Mouse (Mus musculus): ENCODE data around the gene Hhat. TPM values are rescaled to one million over a fixed set of nuclear protein-coding genes. Genes with fewer than 3 reads are reported as not detected.

Gene Hhat
- total and polyA plus RNA-seq, 3 experiments = 0.39 to 1.0 TPM; not detected in 1

GRCm38 (mm10) chr1:192764547-192764946 lies 6.5 kb downstream of the Hhat start:
- DNase-seq (ENCODE audit: low read depth, low spot score) = no peak
- H3K4me1 ChIP-seq (ENCODE audit: control insufficient read depth in 1 of 2, insufficient read depth in 2 of 2, low read length in 2 of 2) = no peaks in the 10 kb centered on the region
- no peak overlapping the region for H3K9ac ChIP-seq (ENCODE audit: control insufficient read depth, low read depth, low read length, poor library complexity, severe bottlenecking)
- H3K9me3 ChIP-seq (replicated peaks; ENCODE audit: insufficient read depth, low read length) = no peaks in the 10 kb centered on the region
- no peaks in the 10 kb centered on the region for H3K79me2 ChIP-seq (ENCODE audit: control insufficient read depth, insufficient read depth, low read length, poor library complexity)
- no peaks in the 10 kb centered on the region for H3K27me3 ChIP-seq (ENCODE audit: control insufficient read depth in 1 of 2, insufficient read depth in 2 of 2, low read length in 2 of 2)
- no peak overlapping the region for H3K27ac ChIP-seq (ENCODE audit: control insufficient read depth, low read depth, low read length)
- no peak overlapping the region for H3K4me3 ChIP-seq (ENCODE audit: control insufficient read depth in 1 of 2, insufficient read depth in 1 of 2, low read depth in 2 of 2, low read length in 2 of 2)
- no peak for TF ChIP-seq POLR2A (IDR thresholded peaks at IDR 0.05; ENCODE audit: control insufficient read depth in 1 of 2, insufficient read depth in 1 of 2, low read depth in 1 of 2, low read length in 2 of 2, poor library complexity in 1 of 2)
- no peak for TF ChIP-seq CTCF (IDR thresholded peaks at IDR 0.05 in 2 of 3, conservative IDR thresholded peaks at IDR 0.05 in 1 of 3; ENCODE audit: control insufficient read depth in 1 of 3, insufficient read depth in 1 of 3, low read depth in 2 of 3, low read length in 3 of 3, poor library complexity in 1 of 3, severe bottlenecking in 1 of 3)
- TF ChIP-seq MAX (IDR thresholded peaks at IDR 0.05; ENCODE audit: low read length) = no peak
- no peak for TF ChIP-seq ETS1 (IDR thresholded peaks at IDR 0.05; ENCODE audit: low read depth, low read length)
- TF ChIP-seq NELFE (IDR thresholded peaks at IDR 0.05; ENCODE audit: low read depth, low read length) = no peak
- TF ChIP-seq RCOR1 (IDR thresholded peaks at IDR 0.05; ENCODE audit: low read depth, low read length) = no peak
- no peak for TF ChIP-seq EP300 (IDR thresholded peaks at IDR 0.05; ENCODE audit: low read depth in 1 of 2, low read length in 2 of 2)
- no peak for TF ChIP-seq UBTF (IDR thresholded peaks at IDR 0.05; ENCODE audit: borderline replicate concordance, insufficient read depth, low read depth, low read length)
- no peak for TF ChIP-seq TBP (IDR thresholded peaks at IDR 0.05; ENCODE audit: low read depth, low read length)
- no peak for TF ChIP-seq GABPA (IDR thresholded peaks at IDR 0.05; ENCODE audit: low read depth, low read length)
- no peak for TF ChIP-seq SIN3A (IDR thresholded peaks at IDR 0.05; ENCODE audit: low read length)
- no peak for TF ChIP-seq MXI1 (IDR thresholded peaks at IDR 0.05; ENCODE audit: low read depth, low read length)
- no peak for TF ChIP-seq ZKSCAN1 (IDR thresholded peaks at IDR 0.05; ENCODE audit: low read depth, low read length)
- no peak for TF ChIP-seq CHD2 (IDR thresholded peaks at IDR 0.05; ENCODE audit: low read length)
- no peak for TF ChIP-seq ZNF384 (IDR thresholded peaks at IDR 0.05; ENCODE audit: low read depth, low read length)
- TF ChIP-seq MYC (IDR thresholded peaks at IDR 0.05; ENCODE audit: low read depth, low read length) = no peak
- no peak for TF ChIP-seq CHD1 (IDR thresholded peaks at IDR 0.05; ENCODE audit: low read depth, low read length)
- no peaks in the 10 kb centered on the region for H3K36me3 ChIP-seq (ENCODE audit: control insufficient read depth in 1 of 2, insufficient read depth in 2 of 2, low read length in 2 of 2)

GRCm38 (mm10) chr1:192762946-192763933 lies 7.8 kb downstream of the Hhat start:
- Histone ChIP-seq H3K4me1 (ENCODE audit: control insufficient read depth in 1 of 2, insufficient read depth in 2 of 2, low read length in 2 of 2) (no peaks in the 10 kb centered on the region), H3K4me3 (ENCODE audit: control insufficient read depth in 1 of 2, insufficient read depth in 1 of 2, low read depth in 2 of 2, low read length in 2 of 2) (no peak overlapping the region), H3K9me3 (replicated peaks; ENCODE audit: insufficient read depth, low read length) (no peaks in the 10 kb centered on the region), H3K27ac (ENCODE audit: control insufficient read depth, low read depth, low read length) (no peak overlapping the region), H3K79me2 (ENCODE audit: control insufficient read depth, insufficient read depth, low read length, poor library complexity) (no peaks in the 10 kb centered on the region), H3K27me3 (ENCODE audit: control insufficient read depth in 1 of 2, insufficient read depth in 2 of 2, low read length in 2 of 2) (no peaks in the 10 kb centered on the region), H3K9ac (ENCODE audit: control insufficient read depth, low read depth, low read length, poor library complexity, severe bottlenecking) (no peak overlapping the region), H3K36me3 (ENCODE audit: control insufficient read depth in 1 of 2, insufficient read depth in 2 of 2, low read length in 2 of 2) (no peaks in the 10 kb centered on the region)
- DNase-seq (ENCODE audit: low read depth, low spot score) = no peak
- TF ChIP-seq TAL1 (IDR thresholded peaks at IDR 0.05; ENCODE audit: low read length) = no peak
- no peak for TF ChIP-seq POLR2AphosphoS5 (IDR thresholded peaks at IDR 0.05; ENCODE audit: borderline replicate concordance, low read depth, low read length)

Data from MEL (cell line).